Mouse (Mus musculus): ENCODE measurements at regions not wholly inside any gene's neighbourhood (a gene's known extent, or its start where the extent isn't known, plus 50 kb on each side); places are given as distances from the start of the nearest gene placed in this dataset.

DNA sequence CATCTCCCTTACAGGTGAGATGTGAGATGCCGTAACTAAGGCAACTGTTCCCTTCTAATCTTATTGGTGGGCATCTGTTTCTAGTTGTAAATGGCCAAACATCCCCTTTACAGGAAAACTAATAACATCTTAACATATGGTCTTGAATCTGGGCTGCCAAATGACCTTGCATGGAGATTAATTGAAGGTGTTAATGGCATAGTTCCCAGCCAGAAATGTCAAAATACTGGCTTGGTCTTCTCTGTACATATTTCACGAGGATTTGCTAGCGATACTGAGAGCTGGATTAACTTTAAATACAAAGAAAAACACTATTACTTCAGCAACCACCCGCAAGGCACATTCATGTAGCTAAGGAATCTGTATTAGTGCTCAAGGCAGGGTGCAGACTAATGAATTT, 244.0 kb upstream of the Meis1 start:
- no peak for DNase-seq
- Histone ChIP-seq H3K4me2 (ENCODE audit: low read depth) (no peak overlapping the region), H3K9ac (no peak overlapping the region), H3K9me3 (ENCODE audit: low read length) (no peaks in the 10 kb centered on the region), H3K27me3 (ENCODE audit: insufficient read depth, low read length) (no peaks in the 10 kb centered on the region), H3K36me3 (ENCODE audit: insufficient read depth) (no peaks in the 10 kb centered on the region), H3K27ac (ENCODE audit: low read depth, low read length) (no peak overlapping the region), H3K4me1 (ENCODE audit: insufficient read depth) (no peaks in the 10 kb centered on the region), H3K4me3 (ENCODE audit: low read depth, low read length) (no peak overlapping the region)
- no peak for TF ChIP-seq CTCF (IDR thresholded peaks at IDR 0.05; ENCODE audit: low read depth)
- ATAC-seq = no peak
- 44% methylated on average over 4 of the region's 4 CpGs for WGBS

DNA sequence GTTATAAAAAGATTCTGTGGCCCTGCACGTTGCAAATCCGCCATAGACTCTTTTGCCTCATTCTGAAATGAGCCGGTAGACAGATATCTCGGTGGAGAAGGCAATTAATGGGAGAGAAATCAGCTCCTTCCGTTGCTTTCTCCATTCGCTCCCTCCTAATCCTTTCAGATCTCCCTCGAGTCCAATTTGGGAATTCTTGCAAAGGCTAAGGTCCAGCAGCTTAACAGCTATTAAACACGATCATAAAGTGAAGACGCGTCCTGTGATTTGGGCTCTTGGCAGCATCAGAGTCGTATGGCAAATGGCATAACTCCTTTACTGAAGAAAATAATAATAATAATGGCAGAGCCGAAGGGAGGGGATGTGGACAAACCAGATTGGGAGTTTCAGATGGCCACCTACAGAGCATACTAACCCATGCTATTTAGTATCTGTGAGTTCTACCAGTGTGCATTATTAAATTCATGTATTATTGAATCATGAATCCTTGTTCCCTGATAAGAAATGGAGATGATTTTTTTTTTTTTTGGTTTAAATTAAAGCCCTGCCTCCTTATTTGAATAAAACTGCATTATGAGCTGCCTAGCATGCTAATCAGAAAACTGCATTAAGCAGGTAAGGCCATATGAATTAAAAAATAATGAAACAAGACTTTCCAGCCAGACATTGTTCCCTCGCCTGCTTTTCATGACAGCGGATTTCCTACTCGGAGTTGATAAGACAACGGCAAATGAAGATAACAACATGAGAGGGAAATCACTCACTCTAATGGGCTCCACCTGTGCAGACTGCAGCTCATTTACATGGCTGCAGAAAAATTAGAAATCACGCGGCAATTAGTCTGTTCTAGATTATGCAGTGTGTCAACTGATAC, 246.2 kb upstream of the Meis1 start:
- 67% methylated on average over 18 of the region's 18 CpGs for WGBS

DNA sequence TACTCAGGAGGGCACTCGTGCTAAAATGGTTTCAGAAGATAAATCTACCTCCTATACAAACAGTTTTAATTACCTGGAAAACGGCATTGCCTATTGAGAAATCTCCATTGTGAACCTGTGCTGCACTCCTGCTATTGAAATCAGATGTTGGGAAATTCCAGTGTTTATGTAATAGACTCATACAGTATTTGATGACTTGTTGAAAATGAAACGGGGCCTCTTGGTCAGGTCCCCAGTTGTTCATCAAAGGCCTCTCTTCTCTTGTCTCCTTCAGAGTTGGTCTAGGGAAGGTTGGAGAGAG, 246.8 kb upstream of the Meis1 start:
- no peak for TF ChIP-seq CTCF (IDR thresholded peaks at IDR 0.05; ENCODE audit: low read depth)
- H3K4me1 ChIP-seq (ENCODE audit: insufficient read depth) = no peaks in the 10 kb centered on the region
- ATAC-seq = no peak

More for the DNA sequence above, 246.2 kb upstream of the Meis1 start:
- no peaks in the 10 kb centered on the region for H3K9me3 ChIP-seq (ENCODE audit: low read length)
- no peaks in the 10 kb centered on the region for H3K27me3 ChIP-seq (ENCODE audit: insufficient read depth, low read length)
- no peak overlapping the region for H3K9ac ChIP-seq
- no peak overlapping the region for H3K4me2 ChIP-seq (ENCODE audit: low read depth)
- H3K4me1 ChIP-seq (ENCODE audit: insufficient read depth) = no peaks in the 10 kb centered on the region
- DNase-seq (no peak), ATAC-seq (peak; percentile 36; the same call in 1 of the 2 replicates)
- no peak overlapping the region for H3K27ac ChIP-seq (ENCODE audit: low read depth, low read length)
- no peak overlapping the region for H3K4me3 ChIP-seq (ENCODE audit: low read depth, low read length)
- H3K36me3 ChIP-seq (ENCODE audit: insufficient read depth) = no peaks in the 10 kb centered on the region
- no peak for TF ChIP-seq CTCF (IDR thresholded peaks at IDR 0.05; ENCODE audit: low read depth)

DNA sequence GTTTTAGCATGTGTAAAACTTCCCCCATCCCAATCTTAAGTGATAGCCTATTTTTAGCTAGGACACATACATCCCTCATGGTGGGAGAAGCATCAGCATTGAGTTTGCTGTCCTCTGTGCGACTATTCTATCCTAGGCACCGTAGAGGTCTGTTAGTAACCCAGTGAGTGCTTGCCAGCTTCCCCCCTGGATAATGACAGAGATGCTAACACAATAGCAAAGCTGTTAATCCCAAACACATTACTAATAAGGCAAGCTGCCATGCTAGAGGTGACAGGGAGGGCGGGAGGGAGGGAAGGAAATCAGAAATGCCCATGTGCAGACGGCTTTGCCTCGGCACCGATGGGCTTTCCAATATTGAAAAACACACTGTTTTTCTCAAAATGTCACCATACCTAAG, 272.2 kb upstream of the Meis1 start:
- no peak for ATAC-seq
- no peak for TF ChIP-seq CTCF (IDR thresholded peaks at IDR 0.05; ENCODE audit: low read depth)
- DNase-seq = no peak
- H3K4me1 ChIP-seq (ENCODE audit: insufficient read depth) = no peaks in the 10 kb centered on the region
- no peak overlapping the region for H3K4me3 ChIP-seq (ENCODE audit: low read depth, low read length)
- H3K36me3 ChIP-seq (ENCODE audit: insufficient read depth) = no peaks in the 10 kb centered on the region
- no peak overlapping the region for H3K27ac ChIP-seq (ENCODE audit: low read depth, low read length)
- no peaks in the 10 kb centered on the region for H3K27me3 ChIP-seq (ENCODE audit: insufficient read depth, low read length)
- 41% methylated on average over 6 of the region's 6 CpGs for WGBS
- H3K9ac ChIP-seq = no peak overlapping the region
- no peaks in the 10 kb centered on the region for H3K9me3 ChIP-seq (ENCODE audit: low read length)
- no peak overlapping the region for H3K4me2 ChIP-seq (ENCODE audit: low read depth)

More for the DNA sequence above, 246.8 kb upstream of the Meis1 start:
- WGBS = 60% methylated on average over 3 of the region's 3 CpGs
- no peaks in the 10 kb centered on the region for H3K36me3 ChIP-seq (ENCODE audit: insufficient read depth)
- no peak overlapping the region for H3K4me2 ChIP-seq (ENCODE audit: low read depth)
- no peak for DNase-seq
- no peaks in the 10 kb centered on the region for H3K27me3 ChIP-seq (ENCODE audit: insufficient read depth, low read length)
- no peak overlapping the region for H3K9ac ChIP-seq
- no peaks in the 10 kb centered on the region for H3K9me3 ChIP-seq (ENCODE audit: low read length)
- no peak overlapping the region for H3K4me3 ChIP-seq (ENCODE audit: low read depth, low read length)
- H3K27ac ChIP-seq (ENCODE audit: low read depth, low read length) = no peak overlapping the region

DNA sequence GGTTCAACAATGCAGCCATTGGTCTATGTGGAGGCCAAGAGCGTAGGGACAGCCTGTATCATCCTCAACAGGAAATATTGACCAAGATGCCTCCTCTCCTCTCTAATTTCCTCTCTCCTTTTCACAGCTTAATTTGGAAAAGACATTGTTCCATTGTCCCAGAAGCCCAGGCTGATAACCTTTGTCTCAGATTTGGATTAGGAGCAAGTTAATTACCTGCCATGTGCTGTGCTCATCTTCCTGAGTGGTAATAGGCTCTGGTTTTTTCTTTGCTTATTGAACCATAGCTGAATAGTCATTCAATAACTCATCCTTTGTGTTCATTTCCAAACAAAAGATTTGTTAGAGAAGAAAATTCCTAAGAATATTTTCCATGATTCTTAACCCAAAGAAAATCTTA, 280.6 kb upstream of the Meis1 start:
- DNase-seq (no peak), ATAC-seq (no peak)
- no peak for TF ChIP-seq CTCF (IDR thresholded peaks at IDR 0.05; ENCODE audit: low read depth)
- H3K9me3 ChIP-seq (ENCODE audit: low read length) = no peaks in the 10 kb centered on the region
- no peak overlapping the region for H3K4me3 ChIP-seq (ENCODE audit: low read depth, low read length)
- H3K4me2 ChIP-seq (ENCODE audit: low read depth) = no peak overlapping the region
- no peak overlapping the region for H3K27ac ChIP-seq (ENCODE audit: low read depth, low read length)
- no peaks in the 10 kb centered on the region for H3K4me1 ChIP-seq (ENCODE audit: insufficient read depth)
- H3K36me3 ChIP-seq (ENCODE audit: insufficient read depth) = no peaks in the 10 kb centered on the region
- no peaks in the 10 kb centered on the region; the same call in none of the 2 replicates for H3K27me3 ChIP-seq (ENCODE audit: insufficient read depth, low read length)
- WGBS = 87% methylated on average over 1 of the region's 1 CpGs
- H3K9ac ChIP-seq = no peak overlapping the region

DNA sequence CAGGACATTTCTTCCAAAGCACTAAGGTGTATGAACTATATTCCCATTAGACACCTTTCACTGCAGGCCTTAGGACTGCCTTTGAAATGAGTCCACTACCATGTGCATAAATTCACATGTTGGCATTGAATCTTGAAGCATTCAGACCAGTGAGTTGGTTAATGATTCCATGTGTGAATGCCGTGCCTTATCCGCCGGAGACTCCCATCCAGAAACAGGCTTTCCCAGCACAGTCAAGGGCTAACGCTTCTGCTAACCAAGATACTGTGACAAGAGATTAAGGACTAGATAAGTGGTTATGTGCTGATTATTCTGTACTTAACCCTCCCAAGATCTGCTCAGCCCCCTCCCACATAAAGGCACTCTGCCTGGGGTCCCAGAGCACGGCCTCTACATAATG, 287.9 kb upstream of the Meis1 start:
- ATAC-seq (no peak), DNase-seq (no peak)
- H3K4me1 ChIP-seq (ENCODE audit: insufficient read depth) = no peaks in the 10 kb centered on the region
- no peak overlapping the region for H3K9ac ChIP-seq
- no peak overlapping the region for H3K27ac ChIP-seq (ENCODE audit: low read depth, low read length)
- no peak overlapping the region for H3K4me2 ChIP-seq (ENCODE audit: low read depth)
- 92% methylated on average over 5 of the region's 5 CpGs for WGBS
- TF ChIP-seq CTCF (IDR thresholded peaks at IDR 0.05; ENCODE audit: low read depth) = no peak
- H3K27me3 ChIP-seq (ENCODE audit: insufficient read depth, low read length) = no peaks in the 10 kb centered on the region; the same call in 1 of the 2 replicates
- H3K36me3 ChIP-seq (ENCODE audit: insufficient read depth) = no peaks in the 10 kb centered on the region
- H3K9me3 ChIP-seq (ENCODE audit: low read length) = no peaks in the 10 kb centered on the region
- no peak overlapping the region for H3K4me3 ChIP-seq (ENCODE audit: low read depth, low read length)

DNA sequence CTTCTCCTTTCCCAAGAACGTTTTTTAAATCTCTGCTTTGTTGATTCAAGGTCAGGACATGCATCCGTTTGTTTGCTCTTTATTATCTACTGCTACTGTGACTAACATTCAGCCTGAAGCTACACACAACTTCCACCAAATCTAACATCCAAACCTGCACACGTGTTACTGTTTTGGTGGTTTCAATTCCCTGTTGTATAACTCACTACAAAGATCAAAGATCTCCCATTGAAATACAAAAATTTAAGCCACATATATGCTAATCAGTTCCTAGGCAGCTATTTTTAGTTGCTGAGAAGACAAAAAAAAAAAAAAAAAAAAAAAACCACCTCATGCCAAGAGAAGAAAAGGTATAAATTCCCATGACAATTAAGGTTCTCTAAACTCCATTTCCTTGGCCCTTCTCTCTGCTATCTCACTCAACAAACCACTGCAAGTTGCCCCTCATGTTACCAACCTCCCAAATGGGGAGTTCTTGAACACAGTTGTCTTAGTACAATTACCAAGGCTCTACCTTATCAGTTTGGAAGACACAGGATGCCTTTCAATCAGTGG, 312.0 kb upstream of the Meis1 start:
- H3K4me3 ChIP-seq (ENCODE audit: low read depth, low read length) = no peak overlapping the region
- DNase-seq (no peak), ATAC-seq (no peak)
- no peak overlapping the region for H3K9ac ChIP-seq
- no peaks in the 10 kb centered on the region for H3K36me3 ChIP-seq (ENCODE audit: insufficient read depth)
- WGBS = 60% methylated on average over 2 of the region's 3 CpGs
- H3K27ac ChIP-seq (ENCODE audit: low read depth, low read length) = no peak overlapping the region
- no peak for TF ChIP-seq CTCF (IDR thresholded peaks at IDR 0.05; ENCODE audit: low read depth)
- H3K4me2 ChIP-seq (ENCODE audit: low read depth) = no peak overlapping the region
- no peaks in the 10 kb centered on the region for H3K27me3 ChIP-seq (ENCODE audit: insufficient read depth, low read length)
- no peaks in the 10 kb centered on the region for H3K4me1 ChIP-seq (ENCODE audit: insufficient read depth)
- H3K9me3 ChIP-seq (ENCODE audit: low read length) = no peaks in the 10 kb centered on the region
